Mouse (Mus musculus) heart, postnatal 0 days (tissue): Measurements from ENCODE around the gene Gjb5. TPM values are rescaled to one million over a fixed set of nuclear protein-coding genes. Genes with fewer than 3 reads are reported as not detected.

ENCODE experiments used
- ATAC-seq: fragments of 200-750 bp; cut with Nextera tagmentation; 2 replicates; pipeline ENCODE4 v1.8.0; 2017; ENCODE audit warnings: low read depth, moderate number of reproducible peaks, moderate library complexity; ENCODE audit not compliant: insufficient read depth
- DNase-seq: peaks from one replicate; pipeline ENCODE4 v3.0.0-alpha.2; 2016; ENCODE audit warnings: low spot score
- H3K27ac ChIP-seq: fragments of 300-500 bp; sonication (generic); 2 replicates; pipeline ENCODE4 v1.5.1; 2014; ENCODE audit warnings: low read depth, mild to moderate bottlenecking
- H3K27me3 ChIP-seq: fragments of 300-500 bp; sonication (generic); 2 replicates; pipeline ENCODE4 v1.6.1; 2014; ENCODE audit warnings: low read length, mixed read lengths; ENCODE audit not compliant: control insufficient read depth, insufficient read depth
- H3K36me3 ChIP-seq: fragments of 300-500 bp; sonication (generic); replicated peaks from 2 replicates; pipeline ENCODE4 v1.6.1; 2014; ENCODE audit warnings: low read length, mixed read lengths; ENCODE audit not compliant: control insufficient read depth, insufficient read depth
- H3K4me1 ChIP-seq: fragments of 300-500 bp; sonication (generic); 2 replicates; pipeline ENCODE4 v1.6.1; 2014; ENCODE audit warnings: antibody characterized with exemption; ENCODE audit not compliant: control insufficient read depth, insufficient read depth
- H3K4me2 ChIP-seq: fragments of 300-500 bp; sonication (generic); 2 replicates; pipeline ENCODE4 v1.6.1; 2014; ENCODE audit warnings: low read depth, mild to moderate bottlenecking, low read length, moderate library complexity
- H3K4me3 ChIP-seq: fragments of 300-500 bp; sonication (generic); 2 replicates; pipeline ENCODE4 v1.5.1; 2014; ENCODE audit warnings: low read depth, low read length
- H3K9ac ChIP-seq: fragments of 300-500 bp; sonication (generic); replicated peaks from 2 replicates; pipeline ENCODE4 v1.6.1; 2014; ENCODE audit warnings: low read depth, low read length, mixed read lengths
- H3K9me3 ChIP-seq: fragments of 300-500 bp; sonication (generic); replicated peaks from 2 replicates; pipeline ENCODE4 v1.6.1; 2016; ENCODE audit warnings: low read length; ENCODE audit not compliant: control insufficient read depth
- CTCF ChIP-seq: IDR thresholded peaks from 2 replicates; pipeline ENCODE4 v1.5.1; 2016; ENCODE audit warnings: antibody characterized with exemption, control low read depth, low read depth
- EP300 ChIP-seq: IDR thresholded peaks from 2 replicates; pipeline ENCODE4 v1.6.1; 2016; ENCODE audit warnings: antibody characterized with exemption, low read depth
- WGBS: fragments of 180-500 bp; shearing (Covaris S2); extraction: QIAGEN DNeasy Blood & Tissue Kit; methylation state at CpG from one replicate; pipeline ENCODE4 v1.1.7; 2014; 5-methylcytosine and 5-hydroxymethylcytosine counted together
- polyA plus RNA-seq: library from polyadenylated mRNA; unstranded; fragments of >200 nt; fragmentation: Nextera tagmentation; extraction: Ambion mirVana; gene quantifications from 2 replicates; pipeline ENCODE4 v1.2.1, GENCODE M21; 2015
- total RNA-seq: library from RNA; depleted of rRNA; stranded (reverse); fragments of >200 nt; gene quantifications from 2 replicates; pipeline ENCODE4 v1.2.3, GENCODE M21; 2014; ENCODE audit warnings: low replicate concordance

Gene Gjb5
- total and polyA plus RNA-seq, 2 experiments from 2014 or later, result 0.51 to 2.7 TPM

DNA sequence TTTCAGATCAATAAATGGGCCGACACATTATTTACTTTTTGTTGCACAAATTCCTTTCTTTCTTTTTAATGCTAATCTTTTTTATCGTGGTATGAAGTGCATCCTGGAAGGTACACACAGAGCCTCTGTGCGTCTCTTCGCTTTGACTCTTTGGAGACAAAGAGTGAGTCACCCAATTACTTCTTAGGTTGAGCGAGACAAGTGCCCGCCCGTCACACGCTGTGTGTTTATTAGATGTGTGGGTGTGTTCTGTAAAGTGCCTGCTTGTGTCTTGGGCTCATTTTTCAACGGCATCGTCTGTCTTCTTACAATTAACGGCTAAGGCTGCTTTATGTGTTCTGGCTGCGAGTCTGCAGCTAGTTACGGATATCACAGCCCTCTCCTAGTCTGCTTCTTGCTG, 31.7 kb upstream of the Gjb5 start:
- no peak for ATAC-seq
- H3K4me2 ChIP-seq, result no peak overlapping the region
- WGBS, result 64% methylated on average over 13 of the region's 13 CpGs

DNA sequence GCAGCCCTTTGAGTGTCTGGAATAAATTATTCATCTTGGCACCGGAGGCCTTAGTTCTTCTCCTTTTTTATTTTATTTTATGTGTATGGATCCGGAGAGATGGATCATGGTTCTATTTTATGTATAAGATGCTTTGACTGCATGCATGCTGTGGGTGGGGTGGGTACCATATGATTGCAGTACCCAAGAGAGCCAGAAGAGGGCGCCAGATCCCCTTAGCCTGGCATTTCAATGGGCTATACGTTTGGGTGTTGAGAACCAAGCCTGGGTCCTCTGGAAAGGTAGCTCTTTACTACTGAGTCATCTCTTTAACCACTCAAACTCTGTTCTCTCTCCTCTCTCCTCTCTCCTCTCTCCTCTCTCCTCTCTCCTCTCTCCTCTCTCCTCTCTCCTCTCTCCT, 19.4 kb upstream of the Gjb5 start:
- 0 out of 2 replicates have a peak, but pooled peaks cover 4% of the 10 kb centered on the region for H3K4me1 ChIP-seq
- no peak overlapping the region for H3K4me2 ChIP-seq
- TF ChIP-seq EP300 (no peak), CTCF (peak; percentile 43; the same call in 1 of the 2 replicates)
- H3K36me3 ChIP-seq, result no peaks in the 10 kb centered on the region
- no peaks in the 10 kb centered on the region for H3K9me3 ChIP-seq
- H3K4me3 ChIP-seq, result no peak overlapping the region
- H3K27ac ChIP-seq, result no peak overlapping the region
- no peak for DNase-seq
- WGBS, result 29% methylated on average over 4 of the region's 4 CpGs
- H3K27me3 ChIP-seq, result 0 out of 2 replicates have a peak, but pooled peaks cover 1% of the 10 kb centered on the region
- no peak overlapping the region for H3K9ac ChIP-seq
- no peak for ATAC-seq

More for the DNA sequence above, 31.7 kb upstream of the Gjb5 start:
- Histone ChIP-seq H3K36me3 (no peaks in the 10 kb centered on the region), H3K27ac (no peak overlapping the region), H3K4me3 (no peak overlapping the region), H3K9ac (no peak overlapping the region), H3K27me3 (no peaks in the 10 kb centered on the region), H3K9me3 (no peaks in the 10 kb centered on the region), H3K4me1 (no peaks in the 10 kb centered on the region)
- DNase-seq, result no peak
- no peak for TF ChIP-seq EP300

DNA sequence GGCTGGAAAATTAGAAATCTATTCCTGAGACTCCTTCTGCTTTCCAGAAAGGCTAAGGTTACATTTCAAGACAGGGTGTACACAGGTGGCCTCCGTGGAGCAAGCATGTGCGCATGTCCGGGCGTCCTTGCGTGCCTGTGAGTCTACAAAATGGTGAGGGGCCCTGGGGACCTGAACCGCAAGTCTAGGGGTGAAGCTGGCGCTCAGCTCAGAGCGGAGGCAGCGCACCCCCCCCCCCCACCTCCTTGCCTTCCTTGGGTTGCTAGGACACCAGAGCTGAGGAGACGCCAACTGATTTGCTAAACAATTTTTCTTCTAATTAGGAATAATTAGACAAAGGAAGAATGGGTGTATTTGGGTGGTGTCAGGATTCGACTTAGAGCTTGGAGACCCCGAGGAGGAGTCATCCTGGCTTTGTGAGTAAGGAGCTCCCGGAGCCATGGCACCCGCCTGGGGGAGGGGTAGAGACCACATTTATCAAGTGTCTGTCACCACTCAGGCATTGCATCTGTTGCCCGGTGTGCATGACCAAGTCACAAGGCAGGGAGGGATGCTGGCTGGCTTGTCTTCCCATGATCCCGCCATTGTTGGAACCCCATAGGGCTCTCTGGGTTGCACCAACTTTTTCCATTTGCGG, 17.7 kb upstream of the Gjb5 start:
- no peak for TF ChIP-seq CTCF
- TF ChIP-seq EP300, result no peak
- H3K9me3 ChIP-seq, result no peaks in the 10 kb centered on the region
- DNase-seq (no peak), ATAC-seq (no peak)
- H3K4me1 ChIP-seq, result 0 out of 2 replicates have a peak, but pooled peaks cover 4% of the 10 kb centered on the region
- no peak overlapping the region for H3K27ac ChIP-seq
- H3K27me3 ChIP-seq, result 0 out of 2 replicates have a peak, but pooled peaks cover 3% of the 10 kb centered on the region
- H3K4me2 ChIP-seq, result no peak overlapping the region
- WGBS, result 76% methylated on average over 17 of the region's 17 CpGs
- H3K4me3 ChIP-seq, result no peak overlapping the region
- no peak overlapping the region for H3K9ac ChIP-seq
- H3K36me3 ChIP-seq, result no peaks in the 10 kb centered on the region

DNA sequence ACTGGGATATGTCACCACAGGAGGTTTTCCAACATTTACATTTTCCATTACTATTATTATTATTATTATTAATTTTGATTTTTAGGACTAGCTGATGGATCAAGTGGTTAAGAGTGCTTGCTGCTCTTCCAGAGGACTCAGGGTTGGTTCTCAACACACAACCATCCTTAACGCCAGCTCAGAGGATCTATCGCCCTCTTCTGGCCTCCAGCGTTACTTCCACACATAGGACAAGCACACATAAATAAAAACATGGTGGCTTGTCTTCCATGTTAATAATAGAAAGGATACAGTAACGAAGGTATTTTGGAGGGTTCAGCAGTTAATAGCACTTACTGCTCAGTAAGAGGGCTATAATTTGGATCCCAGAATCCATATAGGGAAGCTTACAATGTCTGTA, 16.7 kb upstream of the Gjb5 start:
- Histone ChIP-seq H3K36me3 (no peaks in the 10 kb centered on the region), H3K27me3 (0 out of 2 replicates have a peak, but pooled peaks cover 3% of the 10 kb centered on the region), H3K4me1 (0 out of 2 replicates have a peak, but pooled peaks cover 4% of the 10 kb centered on the region), H3K27ac (no peak overlapping the region), H3K9ac (no peak overlapping the region), H3K4me3 (no peak overlapping the region), H3K4me2 (no peak overlapping the region), H3K9me3 (no peaks in the 10 kb centered on the region)
- ATAC-seq (no peak), DNase-seq (no peak)
- TF ChIP-seq CTCF (no peak), EP300 (no peak)
- whole genome bisulfite sequencing, result 81% methylated on average over 4 of the region's 4 CpGs

DNA sequence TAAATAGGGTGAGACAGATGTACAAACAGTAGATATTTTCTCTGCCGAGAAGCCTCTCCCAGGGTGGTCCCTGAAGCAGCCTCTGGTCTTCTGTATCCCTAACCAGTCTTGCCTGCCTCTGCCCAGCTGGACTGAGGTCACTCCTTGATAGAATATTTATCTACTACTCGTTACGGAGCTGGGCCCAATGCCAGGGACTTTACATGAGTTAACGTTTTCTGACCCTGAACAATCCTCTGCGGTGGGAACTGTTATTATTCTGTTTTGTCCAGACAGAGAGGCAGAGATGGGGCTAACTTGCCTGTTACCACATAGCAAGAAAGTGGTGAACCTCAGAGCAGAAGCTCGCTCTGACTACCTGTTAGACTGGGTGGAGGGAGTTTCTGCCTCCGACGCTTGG, 15.5 kb upstream of the Gjb5 start:
- no peak overlapping the region for H3K9ac ChIP-seq
- H3K36me3 ChIP-seq, result no peaks in the 10 kb centered on the region
- no peak overlapping the region for H3K27ac ChIP-seq
- H3K4me3 ChIP-seq, result no peak overlapping the region
- TF ChIP-seq EP300, result no peak
- H3K4me2 ChIP-seq, result no peak overlapping the region
- ATAC-seq (no peak), DNase-seq (no peak)
- H3K27me3 ChIP-seq, result 0 out of 2 replicates have a peak, but pooled peaks cover 3% of the 10 kb centered on the region
- H3K4me1 ChIP-seq, result 0 out of 2 replicates have a peak, but pooled peaks cover 4% of the 10 kb centered on the region
- H3K9me3 ChIP-seq, result no peaks in the 10 kb centered on the region
- WGBS, result 26% methylated on average over 8 of the region's 8 CpGs

DNA sequence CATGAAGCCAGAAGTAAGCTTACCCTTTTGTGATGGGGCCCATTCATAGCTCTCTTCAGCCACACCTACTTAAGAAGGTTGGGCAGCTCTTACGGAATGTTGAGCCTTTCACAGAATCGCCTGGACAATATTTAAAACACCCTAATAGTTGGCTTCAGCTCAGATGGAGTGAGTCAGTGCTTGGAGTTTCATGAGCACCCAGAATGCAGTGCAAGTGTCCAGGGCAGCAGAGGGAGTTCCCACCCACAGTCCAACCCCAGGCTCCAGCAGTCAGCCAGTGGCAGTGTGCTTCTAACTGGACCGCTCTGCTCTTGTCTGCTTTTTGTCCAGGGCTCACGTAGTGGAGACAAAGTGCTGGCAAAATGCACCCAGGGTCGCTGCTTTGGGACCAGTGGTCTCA, 13.6 kb upstream of the Gjb5 start:
- DNase-seq, result peak; percentile 56
- 27% methylated on average over 5 of the region's 5 CpGs for WGBS

More for the DNA sequence above, 13.6 kb upstream of the Gjb5 start:
- no peak overlapping the region for H3K4me3 ChIP-seq
- no peak overlapping the region for H3K9ac ChIP-seq
- ATAC-seq, result peak; percentile 69
- 0 out of 2 replicates have a peak overlapping the region, but pooled peaks have one; percentile 43 for H3K27ac ChIP-seq
- H3K36me3 ChIP-seq, result no peaks in the 10 kb centered on the region
- H3K4me2 ChIP-seq, result no peak overlapping the region
- TF ChIP-seq CTCF (no peak), EP300 (no peak)
- H3K4me1 ChIP-seq, result 0 out of 2 replicates have a peak, but pooled peaks cover 4% of the 10 kb centered on the region
- 0 out of 2 replicates have a peak, but pooled peaks cover 3% of the 10 kb centered on the region for H3K27me3 ChIP-seq
- no peaks in the 10 kb centered on the region for H3K9me3 ChIP-seq
